Mouse (Mus musculus) stomach, embryonic 14.5 days (tissue): ENCODE results near the gene Mfsd12. TPM values are rescaled to one million over a fixed set of nuclear protein-coding genes. Genes with fewer than 3 reads are reported as not detected.

Experiments
- ATAC-seq: fragments of 200-750 bp; cut with Nextera tagmentation; 2 replicates; pipeline ENCODE4 v1.8.0; 2017; ENCODE audit warnings: low read depth, moderate TSS enrichment; ENCODE audit not compliant: insufficient number of reproducible peaks, insufficient read depth, low FRiP score
- H3K27ac ChIP-seq: fragments of 300-500 bp; sonication (generic); 2 replicates; pipeline ENCODE4 v1.5.1; 2014; ENCODE audit warnings: mild to moderate bottlenecking, low read length, moderate library complexity, mixed read lengths
- H3K27me3 ChIP-seq: fragments of 300-500 bp; sonication (generic); 2 replicates; pipeline ENCODE4 v1.6.1; 2014; ENCODE audit warnings: low read length, control low read depth, mixed read lengths; ENCODE audit not compliant: control insufficient read depth, insufficient read depth
- H3K36me3 ChIP-seq: fragments of 300-500 bp; sonication (generic); 2 replicates; pipeline ENCODE4 v1.6.1; 2014; ENCODE audit warnings: mild to moderate bottlenecking, control low read depth, low read length, moderate library complexity, mixed read lengths; ENCODE audit not compliant: control insufficient read depth, insufficient read depth
- H3K4me1 ChIP-seq: fragments of 300-500 bp; sonication (generic); 2 replicates; pipeline ENCODE4 v1.6.1; 2014; ENCODE audit warnings: low read length, control low read depth, mixed read lengths; ENCODE audit not compliant: control insufficient read depth, insufficient read depth
- H3K4me2 ChIP-seq: fragments of 300-500 bp; sonication (generic); replicated peaks from 2 replicates; pipeline ENCODE4 v1.6.1; 2014; ENCODE audit warnings: low read depth, low read length, control low read depth
- H3K4me3 ChIP-seq: fragments of 300-500 bp; sonication (generic); 2 replicates; pipeline ENCODE4 v1.5.1; 2014; ENCODE audit warnings: low read depth, low read length, control low read depth
- H3K9ac ChIP-seq: fragments of 300-500 bp; sonication (generic); replicated peaks from 2 replicates; pipeline ENCODE4 v1.6.1; 2014; ENCODE audit warnings: low read depth, mild to moderate bottlenecking, control low read depth, low read length, moderate library complexity, mixed read lengths
- H3K9me3 ChIP-seq: fragments of 300-500 bp; sonication (generic); 2 replicates; pipeline ENCODE4 v1.6.1; 2016; ENCODE audit warnings: low read depth, low read length, control low read depth; ENCODE audit not compliant: control insufficient read depth
- WGBS: fragments of 180-500 bp; shearing (Covaris S2); extraction: QIAGEN DNeasy Blood & Tissue Kit; methylation state at CpG from one replicate; pipeline ENCODE4 v1.1.7; 2014; 5-methylcytosine and 5-hydroxymethylcytosine counted together
- polyA plus RNA-seq: library from polyadenylated mRNA; unstranded; fragments of >200 nt; fragmentation: Nextera tagmentation; extraction: Ambion mirVana; gene quantifications from 2 replicates; pipeline ENCODE4 v1.2.1, GENCODE M21; 2014

The Mfsd12 gene
- polyA plus RNA-seq, 1 experiment from 2014 or later, result 4.7 TPM

GRCm38 (mm10) chr10:81365073-81365472, 7.8 kb downstream of the Mfsd12 start:
- 0 out of 2 replicates have a peak overlapping the region, but pooled peaks have one; percentile 29 for H3K4me3 ChIP-seq
- 0 out of 2 replicates have a peak overlapping the region, but pooled peaks have one; percentile 10 for H3K27ac ChIP-seq
- no peaks in the 10 kb centered on the region; the same call in 1 of the 2 replicates for H3K27me3 ChIP-seq
- H3K4me2 ChIP-seq, result no peak overlapping the region
- 0 out of 2 replicates have a peak overlapping the region, but pooled peaks have one; percentile 25 for H3K9ac ChIP-seq
- H3K36me3 ChIP-seq, result peaks cover 40% of the 10 kb centered on the region
- H3K4me1 ChIP-seq, result peaks cover 23% of the 10 kb centered on the region; the same call in 1 of the 2 replicates
- WGBS, result 43% methylated on average over 4 of the region's 4 CpGs
- no peak; the same call in none of the 2 replicates for ATAC-seq
- no peaks in the 10 kb centered on the region for H3K9me3 ChIP-seq

GRCm38 (mm10) chr10:81365672-81366476, 8.6 kb downstream of the Mfsd12 start, which contains the start of gene 4930404N11Rik:
TSS of gene 4930404N11Rik (minus strand) at chr10:81365816.
- Histone ChIP-seq H3K36me3 (peaks cover 47% of the 10 kb centered on the region), H3K27me3 (no peaks in the 10 kb centered on the region; the same call in 1 of the 2 replicates), H3K4me3 (peak within 1 kb of the TSS; percentile 29; the same call in 1 of the 2 replicates), H3K9me3 (no peaks in the 10 kb centered on the region), H3K4me2 (peak within 1 kb of the TSS; percentile 62), H3K27ac (0 out of 2 replicates have a peak within 1 kb of the TSS, but pooled peaks have one; percentile 10), H3K4me1 (peaks cover 23% of the 10 kb centered on the region; the same call in 1 of the 2 replicates), H3K9ac (peak within 1 kb of the TSS; percentile 25; the same call in 1 of the 2 replicates)
- ATAC-seq, result no peak
- 30% methylated on average over 12 of the region's 12 CpGs for WGBS

- Histone ChIP-seq H3K9me3 (no peaks in the 10 kb centered on the region), H3K4me2 (no peak overlapping the region), H3K4me3 (no peak overlapping the region), H3K27me3 (no peaks in the 10 kb centered on the region; the same call in 1 of the 2 replicates), H3K9ac (no peak overlapping the region), H3K36me3 (peaks cover 53% of the 10 kb centered on the region), H3K4me1 (peaks cover 23% of the 10 kb centered on the region; the same call in 1 of the 2 replicates), H3K27ac (no peak overlapping the region)
- no peak for ATAC-seq
- 71% methylated on average over 6 of the region's 6 CpGs for WGBS
These were observed 9.4 kb downstream of the Mfsd12 start for GRCm38 (mm10) chr10:81366477-81367206.

GRCm38 (mm10) chr10:81367207-81367495, 9.9 kb downstream of the Mfsd12 start:
- Histone ChIP-seq H3K4me3 (no peak overlapping the region), H3K4me1 (peaks cover 23% of the 10 kb centered on the region; the same call in 1 of the 2 replicates), H3K36me3 (peaks cover 57% of the 10 kb centered on the region), H3K4me2 (no peak overlapping the region), H3K9ac (no peak overlapping the region), H3K27me3 (no peaks in the 10 kb centered on the region; the same call in 1 of the 2 replicates), H3K27ac (no peak overlapping the region), H3K9me3 (no peaks in the 10 kb centered on the region)
- ATAC-seq, result no peak
- 84% methylated on average over 6 of the region's 6 CpGs for WGBS

GRCm38 (mm10) chr10:81375322-81375721, 18.0 kb downstream of the Mfsd12 start:
- H3K27me3 ChIP-seq, result no peaks in the 10 kb centered on the region
- H3K36me3 ChIP-seq, result peaks cover 45% of the 10 kb centered on the region
- H3K27ac ChIP-seq, result no peak overlapping the region
- peaks cover 16% of the 10 kb centered on the region for H3K4me1 ChIP-seq
- no peak for ATAC-seq
- 92% methylated on average over 10 of the region's 10 CpGs for WGBS
- H3K4me3 ChIP-seq, result no peak overlapping the region
- H3K9me3 ChIP-seq, result no peaks in the 10 kb centered on the region
- H3K9ac ChIP-seq, result no peak overlapping the region
- H3K4me2 ChIP-seq, result no peak overlapping the region

- 36% methylated on average over 6 of the region's 6 CpGs for WGBS
- Histone ChIP-seq H3K36me3 (peaks cover 33% of the 10 kb centered on the region; the same call in 1 of the 2 replicates), H3K9ac (peak overlapping the region; percentile 89; the same call in 1 of the 2 replicates), H3K4me2 (peak overlapping the region; percentile 79), H3K4me1 (peaks cover 16% of the 10 kb centered on the region), H3K27me3 (no peaks in the 10 kb centered on the region), H3K27ac (no peak overlapping the region), H3K4me3 (peak overlapping the region; percentile 79), H3K9me3 (no peaks in the 10 kb centered on the region)
- no peak for ATAC-seq
These were observed 19.5 kb downstream of the Mfsd12 start for GRCm38 (mm10) chr10:81376561-81377361.

GRCm38 (mm10) chr10:81377362-81377664, 20.0 kb downstream of the Mfsd12 start:
- H3K36me3 ChIP-seq, result peaks cover 29% of the 10 kb centered on the region; the same call in 1 of the 2 replicates
- ATAC-seq, result no peak
- peak overlapping the region; percentile 89 for H3K9ac ChIP-seq
- WGBS, result 28% methylated on average over 2 of the region's 2 CpGs
- H3K4me3 ChIP-seq, result peak overlapping the region; percentile 79
- H3K9me3 ChIP-seq, result no peaks in the 10 kb centered on the region
- H3K27me3 ChIP-seq, result no peaks in the 10 kb centered on the region
- no peak overlapping the region for H3K27ac ChIP-seq
- peak overlapping the region; percentile 79 for H3K4me2 ChIP-seq
- H3K4me1 ChIP-seq, result peaks cover 16% of the 10 kb centered on the region
